Mouse (Mus musculus) Muller cell, postnatal 12 days (primary cell): ENCODE measurements around the gene Igsf21.

Experiments used
- DNase-seq: peaks from one replicate; pipeline ENCODE4 v3.0.0-alpha.2; 2015; ENCODE audit errors: inconsistent ontology term

The Igsf21 gene

DNA sequence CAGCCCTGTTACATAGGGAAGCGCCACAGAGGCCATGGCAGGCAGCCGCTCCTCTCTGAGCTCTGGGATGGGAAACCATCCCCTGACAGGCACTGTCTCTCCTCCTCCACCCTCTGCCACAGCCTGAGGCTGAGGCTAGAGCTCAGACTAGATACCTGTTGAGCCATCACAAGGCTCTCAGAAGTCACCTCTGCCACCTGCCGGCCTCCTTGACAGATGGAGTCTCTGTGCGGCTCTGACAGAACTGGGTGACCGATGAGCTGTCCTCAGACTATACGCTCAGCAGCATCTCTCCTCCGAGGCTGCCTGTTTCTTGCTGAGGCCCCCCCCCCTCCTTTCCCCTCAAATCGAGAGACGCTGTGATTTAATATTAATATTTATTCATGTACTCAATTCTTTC is 49.9 kb downstream of the Igsf21 start:
- DNase-seq = no peak

DNA sequence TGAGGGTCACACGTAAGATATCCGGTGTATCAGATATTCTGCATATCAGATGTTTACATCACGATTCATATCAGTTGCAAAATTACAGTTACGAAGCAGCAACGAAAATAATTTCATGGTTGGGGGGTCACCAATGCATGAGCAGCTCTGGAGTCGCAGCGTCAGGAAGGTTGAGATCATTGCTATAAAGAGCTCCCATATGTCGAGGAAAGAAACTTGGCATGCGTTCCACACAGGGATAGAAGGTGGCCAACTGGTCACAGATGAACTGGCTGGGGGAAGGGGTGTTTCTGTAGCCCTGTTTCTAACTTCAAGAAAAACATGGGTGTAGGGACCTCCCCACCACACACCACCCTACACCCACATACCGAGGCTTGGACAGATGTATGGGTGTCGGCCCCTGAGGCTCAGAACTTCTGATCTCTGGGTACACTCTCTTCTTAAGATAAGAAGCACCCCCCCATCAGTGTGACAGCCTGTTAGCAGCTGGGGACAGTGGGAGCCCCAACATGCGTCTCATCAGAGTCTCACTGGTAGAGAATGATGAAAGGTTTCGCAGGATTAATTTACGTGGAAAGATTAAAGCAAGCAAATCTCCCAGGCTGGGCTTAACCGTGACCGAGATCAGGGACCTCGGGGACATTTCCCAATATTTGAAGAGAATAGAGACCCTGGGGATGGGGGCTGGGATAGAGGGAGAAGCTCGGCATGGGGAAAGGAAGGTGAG is 54.1 kb downstream of the Igsf21 start:
- DNase-seq = no peak

DNA sequence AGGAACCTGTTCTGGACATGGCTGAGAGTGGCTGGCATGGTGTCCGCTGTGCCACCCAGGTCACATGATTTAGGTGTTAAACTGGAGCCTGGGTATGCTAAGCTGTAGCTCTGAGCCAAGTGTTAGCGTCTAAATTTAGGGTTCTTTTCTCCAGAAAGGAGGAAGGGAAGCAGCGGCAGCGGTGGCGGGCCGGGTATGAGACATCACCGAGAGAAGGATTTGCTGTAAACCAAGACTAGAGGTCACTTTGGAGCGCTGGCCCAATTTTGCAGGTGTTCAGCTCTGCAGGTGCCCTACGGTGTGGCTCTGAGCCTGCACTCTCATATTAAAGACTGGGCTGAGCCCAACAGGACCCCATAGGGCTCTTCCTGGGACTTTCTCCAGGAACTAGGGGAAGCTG is 57.0 kb downstream of the Igsf21 start:
- DNase-seq = no peak

DNA sequence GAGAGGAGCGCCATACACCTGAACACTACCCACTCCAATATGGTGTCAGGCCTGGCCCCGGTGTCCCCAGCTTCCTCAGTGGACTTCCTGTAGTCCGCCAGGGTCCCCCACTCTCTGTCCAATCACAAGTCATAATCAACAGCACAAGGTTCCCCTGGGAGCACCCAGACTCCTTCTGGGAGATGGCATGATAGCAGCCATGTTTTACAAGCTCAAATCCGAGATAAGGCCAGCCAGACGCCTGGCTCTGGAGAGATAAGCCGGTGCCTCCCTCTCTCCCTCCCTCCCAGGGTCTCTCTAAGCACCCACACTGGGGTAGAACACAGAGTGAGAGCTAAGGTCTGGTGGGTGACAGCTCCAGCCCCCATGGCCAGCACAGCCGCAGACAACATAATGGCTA is 58.0 kb downstream of the Igsf21 start:
- DNase-seq = no peak

DNA sequence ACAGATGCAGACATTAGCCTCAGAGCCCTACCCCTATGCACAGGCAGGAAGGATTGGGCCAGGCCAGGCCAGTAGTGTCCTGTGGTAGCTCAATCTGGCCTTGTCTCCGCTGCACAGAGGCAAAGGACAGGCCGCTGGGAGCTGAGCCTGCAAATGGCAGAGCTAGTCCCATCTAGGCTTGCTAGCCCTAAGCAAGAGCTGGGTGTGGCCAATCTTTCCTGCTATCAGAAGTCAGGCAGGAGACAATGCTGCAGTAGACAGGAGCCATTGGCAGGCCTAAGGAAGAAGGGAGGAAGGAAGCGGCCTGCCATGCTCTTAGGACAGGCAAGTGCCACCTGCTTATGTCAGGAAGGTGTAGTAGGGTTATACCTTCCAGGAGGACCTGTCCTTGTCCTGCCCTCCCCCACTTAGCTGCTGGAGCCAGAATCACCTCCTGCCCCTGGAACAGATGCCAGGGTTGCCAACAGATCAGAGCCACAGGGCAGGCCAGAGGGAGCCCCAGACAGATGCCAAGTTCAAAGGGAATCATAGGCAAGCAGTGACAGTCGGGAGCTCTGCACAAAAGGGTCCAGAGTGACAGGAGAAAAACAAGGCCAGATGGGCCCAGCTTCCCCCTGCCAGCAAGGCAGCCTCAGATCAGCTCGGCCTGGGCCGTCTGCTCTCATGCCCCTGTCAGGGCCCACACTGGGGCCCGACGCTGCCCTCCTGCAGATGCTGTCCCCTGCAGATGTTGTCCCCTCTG is 59.0 kb downstream of the Igsf21 start:
- no peak for DNase-seq

DNA sequence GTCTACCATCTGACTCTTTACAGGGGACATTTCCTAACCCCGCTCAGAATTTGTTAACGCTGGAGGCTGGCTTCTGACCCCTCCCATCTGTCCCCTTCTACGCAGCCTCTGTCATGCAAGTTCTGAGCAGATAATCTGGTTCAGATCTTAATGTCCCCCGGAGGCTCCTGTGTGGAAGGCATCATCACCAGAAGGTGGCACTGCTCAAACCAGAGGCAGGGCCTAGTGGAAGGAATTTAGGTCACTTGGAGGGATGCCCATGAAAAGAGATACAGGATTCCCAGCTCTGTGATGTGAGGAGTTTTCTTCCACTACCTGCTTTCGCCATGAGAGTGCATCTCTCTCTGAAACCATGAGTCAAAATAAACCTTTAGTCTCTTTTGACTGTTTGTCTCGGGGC is 67.0 kb downstream of the Igsf21 start:
- DNase-seq = peak; percentile 25

DNA sequence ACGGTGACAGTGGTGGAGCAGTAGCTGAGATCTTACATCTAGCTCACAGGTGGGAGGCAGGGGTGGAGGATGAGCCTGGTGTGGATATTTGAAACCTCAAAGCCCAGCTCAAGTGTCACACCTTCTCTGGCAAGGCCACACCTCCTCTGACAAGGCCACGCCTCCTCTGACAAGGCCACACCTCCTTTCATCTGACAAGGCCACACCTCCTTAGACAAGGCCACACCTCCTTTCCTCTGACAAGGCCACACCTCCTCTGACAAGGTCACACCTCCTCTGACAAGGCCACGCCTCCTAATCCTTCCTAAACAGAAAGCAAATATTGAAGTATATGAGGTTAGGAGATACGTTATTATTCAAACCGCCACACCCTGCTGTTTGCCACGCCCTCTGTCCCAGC is 69.5 kb downstream of the Igsf21 start:
- DNase-seq = no peak

DNA sequence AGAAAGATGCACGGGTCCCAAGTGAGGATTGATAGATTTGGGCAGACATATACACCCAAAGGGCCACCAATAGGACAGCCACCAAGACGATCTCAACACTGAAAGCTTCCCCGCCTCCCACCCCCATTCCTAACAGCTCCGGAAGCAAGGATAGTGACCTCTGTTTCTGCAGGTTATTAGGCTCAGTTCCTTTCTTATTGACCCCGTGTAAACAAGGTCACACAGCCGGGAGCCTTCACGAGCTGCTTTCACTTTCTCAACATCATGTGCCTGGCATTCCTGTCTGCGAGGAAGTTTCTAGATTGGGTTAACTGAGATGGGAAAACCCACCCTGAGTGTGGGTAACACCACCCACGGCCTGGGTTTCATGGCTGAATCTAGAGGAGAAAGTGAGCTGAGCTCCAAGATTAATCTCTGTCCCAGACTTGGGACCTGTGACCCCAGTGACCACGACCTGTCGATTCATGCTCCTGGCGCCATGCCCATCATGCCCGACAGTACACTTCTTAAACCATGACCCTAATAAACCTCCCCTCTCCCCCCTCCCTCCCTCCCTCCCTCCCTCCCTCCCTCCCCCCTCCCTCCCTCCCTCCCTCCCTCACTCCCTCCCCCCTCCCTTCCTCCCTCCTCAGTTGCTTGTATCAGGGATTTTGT is 72.7 kb downstream of the Igsf21 start:
- no peak for DNase-seq

DNA sequence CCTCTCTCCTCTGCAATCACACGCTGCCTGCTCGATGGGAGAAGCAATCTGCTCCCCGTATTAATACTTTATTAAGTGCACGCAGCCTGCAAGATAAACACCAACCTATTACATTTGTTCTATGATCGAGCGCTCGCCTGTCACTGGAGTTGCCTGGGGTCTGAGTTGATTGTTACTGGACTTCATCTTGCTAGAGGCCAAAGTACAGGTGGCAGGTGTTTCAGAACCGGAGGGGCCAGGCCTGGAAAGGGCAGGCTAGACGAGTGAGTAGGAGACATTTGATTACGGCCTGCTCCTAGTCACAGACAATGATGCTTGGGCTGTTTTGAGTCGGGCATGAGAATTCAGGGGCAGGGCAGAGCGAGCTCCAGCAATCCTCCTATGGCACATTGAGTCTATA is 73.5 kb downstream of the Igsf21 start:
- no peak for DNase-seq

DNA sequence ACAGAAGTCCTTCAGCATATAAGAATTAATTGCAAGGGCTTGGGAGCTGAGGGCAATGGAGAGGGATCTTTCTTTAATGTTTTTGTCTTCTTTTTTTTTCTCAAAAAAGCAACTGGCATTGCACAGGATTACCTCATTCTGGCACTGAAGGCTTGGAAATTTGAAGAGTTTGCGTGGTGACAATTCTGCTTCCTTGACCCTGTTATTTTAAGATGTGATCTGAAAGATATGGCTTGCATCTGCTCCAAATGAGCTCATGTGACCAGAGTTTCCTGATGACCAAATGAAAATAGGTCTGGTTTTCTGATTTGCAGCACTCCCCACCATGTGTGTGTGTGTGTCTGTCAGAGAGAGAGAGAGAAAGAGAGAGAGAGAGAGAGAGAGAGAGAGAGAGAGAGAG is 74.7 kb downstream of the Igsf21 start:
- no peak for DNase-seq

DNA sequence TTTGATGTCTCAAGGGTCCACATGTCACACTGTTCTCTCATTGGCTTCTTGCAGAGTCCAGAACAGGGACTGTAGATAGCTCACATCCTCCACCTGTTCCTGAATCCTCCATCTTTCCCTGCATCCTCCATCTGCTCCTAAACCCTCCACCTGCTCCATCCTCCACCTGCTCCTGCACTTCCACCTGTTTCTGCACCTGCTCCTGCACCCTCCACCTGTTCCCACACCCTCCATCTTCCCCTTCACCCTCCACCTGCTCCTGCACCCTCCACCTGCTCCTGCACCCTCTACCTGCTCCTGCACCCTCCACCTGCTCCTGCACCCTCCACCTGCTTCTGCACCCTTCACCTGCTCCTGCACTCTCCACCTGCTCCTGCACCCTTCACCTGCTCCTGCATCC is 75.4 kb downstream of the Igsf21 start:
- DNase-seq = no peak

DNA sequence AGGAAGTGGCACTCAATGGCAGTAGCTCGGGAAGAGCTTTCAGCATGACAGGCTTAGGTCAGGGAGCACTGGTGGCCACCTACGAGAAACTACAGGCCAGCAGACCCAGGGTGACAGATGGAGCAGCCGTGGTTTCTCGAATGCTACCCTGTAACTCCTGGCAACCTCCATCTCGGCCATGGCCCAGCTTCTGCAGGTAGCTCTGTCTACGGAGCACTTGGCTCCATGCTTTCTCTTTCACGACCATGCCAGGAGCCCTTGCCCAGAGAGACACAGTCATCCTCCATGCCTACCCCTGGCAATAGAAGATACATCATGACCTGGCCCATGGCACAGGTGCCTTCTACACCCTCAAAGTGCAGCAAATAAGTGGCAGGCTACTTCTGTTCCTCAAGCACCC is 80.7 kb downstream of the Igsf21 start:
- DNase-seq = no peak

DNA sequence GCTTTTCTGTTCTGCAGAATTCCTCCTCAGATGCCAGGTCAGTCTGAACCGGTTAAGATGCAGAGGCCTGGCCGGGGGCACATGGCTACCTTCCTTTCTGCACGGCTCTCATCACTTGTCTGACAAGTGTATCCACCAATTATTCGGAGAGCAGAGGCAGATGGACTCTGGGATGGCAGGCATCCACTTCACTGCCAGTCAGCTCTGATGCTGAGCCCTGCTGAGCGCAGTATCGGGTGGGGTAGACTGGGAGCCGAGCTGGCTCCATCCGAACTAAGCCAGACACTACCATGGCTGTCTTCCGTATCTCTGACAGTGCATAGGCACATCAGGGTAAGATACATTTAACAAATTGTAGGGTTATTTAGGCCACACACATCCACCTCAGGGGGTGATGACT is 81.9 kb downstream of the Igsf21 start:
- no peak for DNase-seq

DNA sequence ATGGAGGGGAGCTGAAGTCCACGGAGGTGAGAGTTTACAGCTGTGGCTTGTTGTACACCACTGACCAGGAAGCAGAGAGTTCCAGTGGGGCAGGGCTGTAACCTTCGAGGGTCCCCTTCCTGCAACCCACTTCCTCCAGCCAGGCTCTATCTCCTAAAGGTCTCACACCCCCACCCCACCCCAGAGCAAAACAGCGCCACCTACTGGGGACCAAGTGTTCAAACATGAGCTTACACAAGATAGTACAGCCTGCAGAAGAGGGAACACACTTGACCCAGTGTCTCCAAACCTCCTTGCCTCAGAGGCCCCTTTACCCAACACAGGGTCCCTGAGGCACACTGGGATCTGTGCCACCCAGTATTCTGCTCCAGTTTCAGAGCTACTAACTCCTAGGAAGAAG is 87.0 kb downstream of the Igsf21 start:
- no peak for DNase-seq

DNA sequence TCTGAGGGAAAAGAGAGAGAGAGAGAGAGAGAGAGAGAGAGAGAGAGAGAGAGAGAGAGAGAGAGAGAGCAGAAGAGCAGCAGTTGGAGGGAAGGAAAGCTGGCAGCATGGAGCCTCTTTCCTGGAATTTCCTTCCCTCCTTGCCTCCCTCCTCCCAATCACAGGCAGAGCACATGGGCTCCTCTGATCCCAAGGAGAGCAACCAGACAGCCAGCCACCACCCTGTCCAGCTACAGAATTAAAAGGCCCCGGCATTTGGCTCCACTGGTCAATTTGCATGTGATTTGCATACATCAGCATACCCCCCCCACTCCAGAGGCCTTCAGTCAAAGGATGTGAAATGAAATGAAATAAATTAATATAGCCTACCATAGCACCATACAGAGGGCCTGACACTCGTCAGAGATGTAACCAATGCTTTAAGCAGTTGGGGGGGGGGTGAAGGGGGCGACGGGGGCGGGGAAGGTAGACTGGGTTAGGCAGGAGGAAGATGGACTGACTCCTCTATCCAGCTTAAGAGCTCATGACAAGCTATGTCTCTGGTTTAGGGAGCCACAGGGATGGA is 91.6 kb downstream of the Igsf21 start:
- DNase-seq = no peak

DNA sequence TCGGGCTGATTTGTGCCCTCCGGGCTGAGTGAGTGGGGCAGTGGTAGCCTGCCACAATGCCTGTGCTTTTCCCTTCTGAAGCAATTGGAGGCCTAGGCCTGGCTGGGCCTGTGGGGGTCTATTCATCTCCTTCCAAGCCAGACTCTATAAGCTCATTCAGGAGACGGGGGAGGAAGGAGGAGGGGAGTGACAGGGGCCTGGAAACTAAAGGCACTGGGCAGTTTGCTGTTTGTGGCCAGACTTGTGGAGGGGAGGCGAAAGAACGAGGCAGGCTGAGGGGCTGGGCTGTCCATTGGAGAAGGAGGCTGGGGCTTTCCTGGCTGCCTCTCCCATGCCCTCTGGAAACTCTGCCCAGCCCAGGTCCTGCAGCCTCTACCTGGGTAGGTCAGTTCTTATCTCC is 92.1 kb downstream of the Igsf21 start:
- DNase-seq = no peak

DNA sequence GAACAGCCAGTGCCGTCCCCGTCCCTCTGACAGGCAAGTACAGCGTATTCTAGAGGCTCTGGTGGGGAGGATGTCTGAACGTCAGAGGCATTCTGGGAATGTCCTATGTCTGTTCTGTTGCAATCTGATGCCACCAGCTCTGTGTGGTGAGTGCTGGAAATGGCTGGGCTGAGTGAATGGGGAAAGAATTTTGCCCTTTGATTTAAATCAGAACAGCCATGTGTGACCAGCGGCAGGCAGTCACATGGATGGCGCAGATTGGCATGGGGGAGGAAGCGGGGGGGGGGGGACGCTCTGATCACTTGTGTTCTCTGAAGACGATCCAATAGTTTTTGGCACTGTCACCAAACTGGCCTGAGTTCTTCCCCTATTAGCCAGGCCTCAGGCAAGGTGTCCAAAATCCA is 92.9 kb downstream of the Igsf21 start:
- peak; percentile 85 for DNase-seq

DNA sequence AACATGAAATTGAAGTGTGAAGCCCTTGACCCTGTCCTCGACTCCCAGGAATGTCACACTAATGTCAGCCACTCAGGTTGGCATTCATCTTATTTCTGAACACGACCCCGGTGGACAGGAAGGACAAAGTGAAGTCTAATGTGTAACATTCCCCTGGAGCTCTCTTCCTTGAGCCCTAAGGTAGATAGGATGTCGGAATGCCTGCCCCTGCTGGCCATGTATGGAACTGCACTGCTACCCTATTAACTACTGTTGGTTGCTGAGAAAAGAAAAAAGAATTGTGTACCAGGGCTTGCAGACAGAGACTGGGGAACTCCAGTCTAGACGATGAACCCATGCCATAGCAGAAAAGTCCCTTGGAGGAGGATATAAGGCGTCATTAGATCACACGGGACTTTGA is 93.5 kb downstream of the Igsf21 start:
- peak; percentile 40 for DNase-seq

DNA sequence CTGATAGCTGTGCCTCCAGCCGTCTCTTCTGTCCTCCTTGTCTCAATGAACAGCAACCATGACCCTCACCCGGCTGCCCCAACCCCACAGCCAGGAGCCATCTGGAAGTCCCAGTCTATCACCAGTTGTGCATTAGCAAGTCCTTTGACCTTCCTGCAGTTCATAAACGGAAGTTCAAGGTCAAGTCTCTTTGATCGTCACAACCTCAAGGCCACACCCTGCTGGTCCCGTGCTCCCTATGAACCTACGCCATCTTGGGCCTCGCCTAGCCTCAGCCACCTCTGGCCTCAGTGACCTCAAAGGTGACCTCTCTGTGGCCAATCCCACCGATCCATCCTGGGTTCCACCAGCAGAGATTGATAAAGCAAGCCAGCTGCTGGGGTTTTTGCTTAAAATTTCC is 96.9 kb downstream of the Igsf21 start:
- no peak for DNase-seq

DNA sequence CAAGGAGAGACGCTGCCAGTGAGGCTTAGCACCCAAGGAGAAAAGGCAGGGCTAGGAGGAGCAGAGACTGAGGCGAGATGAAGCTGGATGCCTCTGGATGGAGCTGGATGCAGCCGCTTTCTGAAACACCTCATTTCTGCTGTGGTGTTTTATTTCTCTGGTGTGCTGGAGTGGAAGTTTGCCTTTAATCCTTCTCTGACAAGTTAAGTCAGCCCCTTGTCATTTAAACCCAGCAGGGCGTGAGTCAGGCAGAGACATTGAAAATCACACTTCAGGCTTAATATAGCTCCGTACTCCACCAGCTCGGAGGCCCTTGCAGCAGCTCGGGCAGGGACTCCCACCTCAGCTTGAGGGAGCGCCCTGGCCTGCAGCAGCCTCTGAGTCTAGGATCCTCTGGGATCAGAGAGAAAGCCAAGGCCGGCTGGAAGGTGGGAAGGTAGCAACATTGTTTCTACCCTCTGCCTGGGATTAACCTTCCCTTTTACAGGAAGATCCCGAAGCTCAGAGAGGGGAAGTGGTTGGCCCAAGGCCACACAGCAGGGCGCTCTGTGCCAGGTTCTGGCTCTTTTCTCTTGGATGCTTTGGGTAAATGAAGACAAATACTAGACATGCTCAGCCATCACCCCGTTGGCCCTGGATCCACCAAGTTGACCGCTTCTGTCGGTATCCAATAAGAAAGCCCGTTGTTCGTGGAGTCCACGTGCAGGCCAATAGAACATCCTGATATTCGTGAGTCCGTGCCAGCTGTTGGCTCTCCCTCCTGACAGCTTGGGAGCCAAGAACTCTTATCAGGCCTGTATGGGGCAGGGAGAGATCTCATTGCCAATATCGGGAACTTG is 98.5 kb downstream of the Igsf21 start:
- no peak for DNase-seq

DNA sequence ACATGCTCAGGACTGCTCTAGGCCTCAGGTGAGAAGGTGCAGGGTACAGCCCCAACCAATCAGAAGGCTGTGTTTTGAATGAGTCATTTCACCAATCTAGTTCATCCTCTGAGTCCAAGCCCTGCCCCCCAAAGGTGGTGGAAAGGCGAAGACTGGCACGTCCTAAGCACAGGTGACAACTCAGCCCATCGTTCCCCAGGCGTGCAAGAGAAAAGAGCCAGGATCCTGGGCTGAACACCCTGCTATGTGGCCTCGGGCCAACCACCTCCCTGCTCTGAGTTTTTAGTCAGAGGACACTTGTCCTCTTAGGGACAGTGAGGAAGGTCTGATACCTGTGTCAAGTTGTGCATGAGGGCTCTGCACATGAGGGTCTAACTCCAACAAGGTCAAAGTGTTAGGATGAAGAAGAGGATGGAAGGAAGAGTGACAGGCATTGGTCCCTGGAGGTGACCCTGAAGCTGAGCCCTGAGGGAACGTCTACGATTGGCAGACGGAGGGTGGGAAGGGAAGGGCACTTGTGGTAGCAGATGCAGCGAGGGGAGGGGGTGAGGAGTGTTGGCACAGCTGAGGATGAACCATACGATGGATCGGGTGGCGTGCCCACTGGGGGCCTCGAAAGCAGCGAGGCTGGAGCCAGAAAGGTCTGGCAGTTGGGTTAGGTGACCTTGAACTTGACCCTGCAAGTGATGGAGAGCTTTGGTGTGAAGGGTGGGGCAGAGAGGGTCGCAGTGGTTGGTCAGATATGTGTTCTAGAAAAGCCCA is 99.3 kb downstream of the Igsf21 start:
- DNase-seq = no peak
